Mouse (Mus musculus) brown adipose tissue, adult 24 weeks (tissue): ENCODE results near the gene Gm28576. TPM values are rescaled to one million over a fixed set of nuclear protein-coding genes. Genes with fewer than 3 reads are reported as not detected.
"Not testable (repeated sequence)": the region's sequence is repeated elsewhere in the genome, so short reads cannot be mapped to it uniquely, and the experiment has no call there.

Source experiments
- H3K27ac ChIP-seq: fragments of 200-500 bp; replicated peaks from 2 replicates; pipeline ENCODE4 v1.5.1; 2012; ENCODE audit warnings: low read depth, mild to moderate bottlenecking, low read length
- H3K4me1 ChIP-seq: fragments of 200-500 bp; 2 replicates; pipeline ENCODE4 v1.6.1; 2012; ENCODE audit warnings: low read length, mixed read lengths; ENCODE audit not compliant: control insufficient read depth, insufficient read depth, insufficient read length
- H3K4me3 ChIP-seq: fragments of 200-500 bp; 2 replicates; pipeline ENCODE4 v1.5.1; 2012; ENCODE audit warnings: low read depth, mild to moderate bottlenecking, low read length, moderate library complexity; ENCODE audit not compliant: insufficient read depth
- polyA plus RNA-seq: library from polyadenylated mRNA; stranded (reverse); fragments of >200 nt; gene quantifications from 2 replicates; pipeline ENCODE4 v1.2.4, GENCODE M21; 2012; ENCODE audit not compliant: missing spikeins, insufficient read depth, insufficient read length

Gm28576 gene
- not detected in 2 replicates for polyA plus RNA-seq

DNA sequence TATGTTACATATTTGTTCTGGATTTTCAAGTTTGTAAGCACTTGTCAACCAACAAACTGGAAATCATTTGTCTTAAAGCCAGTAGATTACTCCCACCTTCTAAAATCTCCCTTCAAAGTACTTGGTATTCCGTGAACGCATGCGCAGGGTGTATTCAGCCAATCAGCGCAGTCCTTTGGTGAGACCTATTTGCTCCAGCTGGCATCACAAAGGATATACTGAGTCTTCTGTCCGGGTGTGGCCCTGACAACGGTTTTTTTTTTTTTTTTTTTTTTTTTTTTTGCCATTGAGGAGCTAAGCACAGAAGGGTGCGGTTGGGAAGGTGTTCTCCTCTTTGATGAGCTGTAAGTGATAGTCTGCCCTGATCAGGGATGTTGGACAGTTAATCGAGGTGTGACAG is at the start of gene Gm28576:
Gm28576 (plus strand) TSS at position 301 of the 400 bp plus-strand sequence.
- H3K4me3 ChIP-seq, H3K4me1 ChIP-seq: not testable (repeated sequence)

More for the DNA sequence above, at the start of gene Gm28576:
- not testable (repeated sequence) for H3K27ac ChIP-seq

Other genes with a start within 250 kb of the Gm28576 start
- not detected in 2 replicates for gene Gm20826, start 84.5 kb upstream of the Gm28576 start, polyA plus RNA-seq